Mouse (Mus musculus) CH12.LX (cell line): ENCODE data around the gene Tmem219.

ENCODE experiments used
- CTCF ChIP-seq, 2 experiments: IDR thresholded peaks in 1 of 2; conservative IDR thresholded peaks in 1 of 2; 2 replicates each; pipeline ENCODE4 v1.5.1; 2011 to 2012; ENCODE audit warnings: low read depth in 2 of 2, low read length in 2 of 2, improper control_type of control experiment in 1 of 2, inconsistent platforms in 1 of 2, mild to moderate bottlenecking in 1 of 2, moderate library complexity in 1 of 2
- MAFK ChIP-seq: IDR thresholded peaks from 2 replicates; pipeline ENCODE4 v1.6.1; 2011; ENCODE audit warnings: low read length, improper control_type of control experiment; ENCODE audit not compliant: insufficient replicate concordance
- MEF2A ChIP-seq: IDR thresholded peaks from 2 replicates; pipeline ENCODE4 v1.6.1; 2014; ENCODE audit warnings: low read depth, mild to moderate bottlenecking, inconsistent platforms, low read length, improper control_type of control experiment, borderline replicate concordance
- POLR2A ChIP-seq: IDR thresholded peaks from 2 replicates; pipeline ENCODE4 v1.6.1; 2011; ENCODE audit warnings: low read depth, mild to moderate bottlenecking, improper control_type of control experiment, low read length
- RAD21 ChIP-seq: IDR thresholded peaks from 2 replicates; pipeline ENCODE4 v1.6.1; 2011; ENCODE audit warnings: low read depth, mild to moderate bottlenecking, low read length, improper control_type of control experiment, moderate library complexity
- ZMIZ1 ChIP-seq: IDR thresholded peaks from 2 replicates; pipeline ENCODE4 v1.6.1; 2012; ENCODE audit warnings: low read depth, mild to moderate bottlenecking, inconsistent platforms, low read length, improper control_type of control experiment

GRCm38 (mm10) chr7:126847421-126848398 is 75.0 kb downstream of the Tmem219 start:
- TF ChIP-seq POLR2A (no peak), RAD21 (no peak), CTCF (conservative IDR thresholded peaks at IDR 0.05 in 1 of 2, IDR thresholded peaks at IDR 0.05 in 1 of 2; ENCODE audit: low read depth in 2 of 2, low read length in 2 of 2) (no peak), ZMIZ1 (no peak), MEF2A (no peak), MAFK (no peak)
